Mouse (Mus musculus): ENCODE results near the gene Rcbtb2. TPM values are rescaled to one million over a fixed set of nuclear protein-coding genes. Genes with fewer than 3 reads are reported as not detected.
A peak's percentile ranks its signal among the peaks of the same experiment; 100 is the strongest.
"Not testable (repeated sequence)": the region's sequence is repeated elsewhere in the genome, so short reads cannot be mapped to it uniquely, and the experiment has no call there.

The Rcbtb2 gene
- polyA plus RNA-seq, 1 experiment, result 138 TPM

GRCm38 (mm10) chr14:73107371-73107770, 15.5 kb upstream of the Rcbtb2 start:
- peaks cover 6% of the 10 kb centered on the region for H3K4me1 ChIP-seq (ENCODE audit: control insufficient read depth, insufficient read depth, insufficient read length, low read length)
- no peak overlapping the region for H3K4me3 ChIP-seq (ENCODE audit: insufficient read depth, low read depth, low read length)
- no peak overlapping the region for H3K27ac ChIP-seq (replicated peaks; ENCODE audit: low read depth, low read length)

DNA sequence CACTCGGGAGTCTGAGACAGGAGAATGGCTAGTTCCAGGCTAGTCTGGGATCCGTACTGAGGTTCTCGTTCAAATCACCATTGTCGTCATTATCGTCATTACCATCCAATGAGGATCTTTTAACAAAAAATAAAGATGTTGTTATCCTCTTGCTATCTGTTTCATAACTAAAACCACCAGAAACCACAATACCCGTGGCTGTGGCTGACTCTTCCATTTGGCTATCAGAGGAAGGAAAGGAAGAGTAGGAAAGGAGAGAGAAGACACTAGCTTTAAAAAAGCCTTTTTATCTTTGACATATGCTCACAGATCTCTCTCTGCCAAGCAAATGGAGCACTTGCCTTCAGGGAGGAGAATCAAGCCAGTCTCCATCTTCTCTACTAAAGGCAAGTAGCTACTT, 14.9 kb upstream of the Rcbtb2 start:
- peaks cover 6% of the 10 kb centered on the region for H3K4me1 ChIP-seq (ENCODE audit: control insufficient read depth, insufficient read depth, insufficient read length, low read length)
- no peak overlapping the region for H3K27ac ChIP-seq (replicated peaks; ENCODE audit: low read depth, low read length)
- H3K4me3 ChIP-seq (ENCODE audit: insufficient read depth, low read depth, low read length), result no peak overlapping the region

DNA sequence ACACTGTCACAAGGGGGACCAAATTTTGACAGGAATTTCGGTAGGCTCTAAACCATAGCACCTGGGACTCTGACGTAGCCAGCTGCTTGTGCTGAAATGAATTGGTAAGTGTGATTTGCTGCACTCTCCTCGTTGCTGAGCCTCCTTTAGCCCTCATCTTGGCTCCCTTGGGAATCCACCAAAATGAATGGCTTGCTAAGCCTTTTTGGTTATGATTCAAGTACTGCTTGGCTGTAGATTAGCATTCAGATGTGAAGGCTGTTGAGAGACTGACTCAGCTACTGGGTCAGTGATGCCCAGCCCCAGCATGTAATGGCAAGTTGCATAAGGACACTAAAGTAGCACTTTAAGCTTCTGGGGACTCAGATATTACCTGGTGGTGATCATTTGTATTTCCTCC, 12.2 kb upstream of the Rcbtb2 start:
- Histone ChIP-seq H3K4me1 (ENCODE audit: control insufficient read depth, insufficient read depth, insufficient read length, low read length) (peaks cover 6% of the 10 kb centered on the region), H3K27ac (replicated peaks; ENCODE audit: low read depth, low read length) (no peak overlapping the region), H3K4me3 (ENCODE audit: insufficient read depth, low read depth, low read length) (no peak overlapping the region)

- H3K4me3 ChIP-seq (ENCODE audit: insufficient read depth, low read depth, low read length), result no peak overlapping the region
- no peak overlapping the region for H3K27ac ChIP-seq (replicated peaks; ENCODE audit: low read depth, low read length)
- H3K4me1 ChIP-seq (ENCODE audit: control insufficient read depth, insufficient read depth, insufficient read length, low read length), result peaks cover 6% of the 10 kb centered on the region
These were observed 11.7 kb upstream of the Rcbtb2 start for GRCm38 (mm10) chr14:73111091-73111490.

- no peak overlapping the region for H3K4me3 ChIP-seq (ENCODE audit: insufficient read depth, low read depth, low read length)
- no peak overlapping the region; the same call in 1 of the 2 replicates for H3K27ac ChIP-seq (replicated peaks; ENCODE audit: low read depth, low read length)
- peaks cover 4% of the 10 kb centered on the region; the same call in 1 of the 2 replicates for H3K4me1 ChIP-seq (ENCODE audit: control insufficient read depth, insufficient read depth, insufficient read length, low read length)
These were observed 10.5 kb upstream of the Rcbtb2 start for GRCm38 (mm10) chr14:73112186-73112840.

DNA sequence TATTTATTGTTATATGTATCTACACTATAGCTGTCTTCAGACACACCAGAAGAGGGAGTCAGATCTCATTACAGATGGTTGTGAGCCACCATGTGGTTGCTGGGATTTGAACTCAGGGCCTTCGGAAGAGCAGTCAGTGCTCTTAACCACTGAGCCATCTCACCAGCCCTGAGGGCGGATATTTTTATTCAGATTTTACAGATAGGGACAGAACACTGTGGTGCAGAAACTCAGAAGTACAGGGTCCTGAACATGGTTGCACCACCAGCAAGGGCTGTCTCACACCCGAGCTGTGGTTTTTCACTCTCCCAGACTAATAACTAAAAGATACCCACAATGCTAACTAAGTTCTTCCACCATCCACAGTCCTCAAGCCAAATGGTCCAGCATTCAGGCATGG, 7.9 kb upstream of the Rcbtb2 start:
- H3K27ac ChIP-seq (replicated peaks; ENCODE audit: low read depth, low read length); H3K4me3 ChIP-seq (ENCODE audit: insufficient read depth, low read depth, low read length): not testable (repeated sequence)
- H3K4me1 ChIP-seq (ENCODE audit: control insufficient read depth, insufficient read depth, insufficient read length, low read length), result peaks cover 12% of the 10 kb centered on the region; the same call in 1 of the 2 replicates

DNA sequence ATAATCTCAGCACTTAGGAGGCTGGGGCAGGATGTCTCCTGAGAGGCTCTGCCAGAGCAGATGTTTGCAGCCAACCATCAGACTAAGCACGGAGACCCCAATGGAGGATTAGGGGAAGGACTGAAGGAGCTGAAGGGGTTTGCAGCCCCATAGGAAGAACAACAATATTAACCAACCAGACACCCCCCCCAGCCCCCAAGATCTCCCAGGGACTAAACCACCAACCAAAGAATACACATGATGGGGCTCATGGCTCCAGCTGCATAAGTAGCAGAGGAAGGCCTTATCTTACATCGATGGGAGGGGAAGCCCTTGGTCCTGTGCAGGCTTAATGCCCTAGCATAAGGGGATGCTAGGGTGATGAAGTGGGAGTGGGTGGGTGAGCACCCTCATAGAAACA, 6.5 kb upstream of the Rcbtb2 start:
- H3K27ac ChIP-seq (replicated peaks; ENCODE audit: low read depth, low read length), result no peak overlapping the region
- no peak overlapping the region for H3K4me3 ChIP-seq (ENCODE audit: insufficient read depth, low read depth, low read length)
- peaks cover 9% of the 10 kb centered on the region; the same call in 1 of the 2 replicates for H3K4me1 ChIP-seq (ENCODE audit: control insufficient read depth, insufficient read depth, insufficient read length, low read length)

DNA sequence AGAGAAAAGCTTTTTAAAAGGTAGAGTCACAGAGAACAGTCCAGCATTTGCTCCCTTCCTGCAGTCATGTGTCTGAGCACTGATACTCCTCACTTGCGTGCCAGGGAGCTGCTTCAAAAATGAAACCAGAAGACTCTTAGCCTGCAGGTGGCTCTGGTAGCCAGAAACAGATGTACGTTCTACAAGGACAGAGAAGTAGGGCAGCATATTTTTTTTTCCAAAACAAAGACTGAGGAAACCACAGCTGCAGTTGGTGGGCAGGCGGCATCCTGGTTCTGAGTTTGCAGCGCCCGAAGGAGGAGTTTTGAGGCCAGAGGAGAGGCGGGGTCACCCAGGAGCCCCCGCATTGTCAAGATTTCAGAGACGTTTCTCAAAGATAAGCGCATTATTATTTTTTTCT, 5.9 kb upstream of the Rcbtb2 start:
- Histone ChIP-seq H3K4me3 (ENCODE audit: insufficient read depth, low read depth, low read length) (peak overlapping the region; percentile 24), H3K27ac (replicated peaks; ENCODE audit: low read depth, low read length) (0 out of 2 replicates have a peak overlapping the region, but pooled peaks have one; percentile 23), H3K4me1 (ENCODE audit: control insufficient read depth, insufficient read depth, insufficient read length, low read length) (peaks cover 9% of the 10 kb centered on the region; the same call in 1 of the 2 replicates)

GRCm38 (mm10) chr14:73117411-73118392, 5.1 kb upstream of the Rcbtb2 start:
- H3K27ac ChIP-seq (replicated peaks; ENCODE audit: low read depth, low read length), result 0 out of 2 replicates have a peak overlapping the region, but pooled peaks have one; percentile 23
- H3K4me3 ChIP-seq (ENCODE audit: insufficient read depth, low read depth, low read length), result no peak overlapping the region
- H3K4me1 ChIP-seq (ENCODE audit: control insufficient read depth, insufficient read depth, insufficient read length, low read length), result peaks cover 9% of the 10 kb centered on the region; the same call in 1 of the 2 replicates

- H3K27ac ChIP-seq (replicated peaks; ENCODE audit: low read depth, low read length), result no peak overlapping the region
- H3K4me1 ChIP-seq (ENCODE audit: control insufficient read depth, insufficient read depth, insufficient read length, low read length), result peaks cover 12% of the 10 kb centered on the region
- no peak overlapping the region for H3K4me3 ChIP-seq (ENCODE audit: insufficient read depth, low read depth, low read length)
These were observed 4.1 kb upstream of the Rcbtb2 start for GRCm38 (mm10) chr14:73118482-73119347.

DNA sequence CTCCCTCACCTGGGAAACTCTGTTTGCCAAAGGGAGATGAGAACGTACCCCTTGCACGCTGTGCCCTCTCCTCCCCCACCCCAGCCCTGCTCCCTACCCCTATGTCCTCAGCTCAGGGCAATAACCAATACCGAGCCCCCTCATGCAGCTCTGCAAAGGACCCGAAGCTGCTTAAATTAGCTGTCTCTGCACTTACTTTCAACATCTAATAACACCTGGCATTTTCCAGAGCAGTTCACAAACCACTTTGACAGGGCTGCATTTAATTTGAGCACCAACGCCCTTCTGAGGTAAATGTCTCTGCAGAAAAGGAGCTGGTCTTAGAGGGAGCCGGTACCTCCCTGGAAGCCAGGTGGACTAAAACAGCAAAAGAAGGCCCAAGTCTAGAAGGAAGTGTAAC, 3.4 kb upstream of the Rcbtb2 start:
- Histone ChIP-seq H3K4me3 (ENCODE audit: insufficient read depth, low read depth, low read length) (no peak overlapping the region), H3K4me1 (ENCODE audit: control insufficient read depth, insufficient read depth, insufficient read length, low read length) (peaks cover 17% of the 10 kb centered on the region), H3K27ac (replicated peaks; ENCODE audit: low read depth, low read length) (no peak overlapping the region)

DNA sequence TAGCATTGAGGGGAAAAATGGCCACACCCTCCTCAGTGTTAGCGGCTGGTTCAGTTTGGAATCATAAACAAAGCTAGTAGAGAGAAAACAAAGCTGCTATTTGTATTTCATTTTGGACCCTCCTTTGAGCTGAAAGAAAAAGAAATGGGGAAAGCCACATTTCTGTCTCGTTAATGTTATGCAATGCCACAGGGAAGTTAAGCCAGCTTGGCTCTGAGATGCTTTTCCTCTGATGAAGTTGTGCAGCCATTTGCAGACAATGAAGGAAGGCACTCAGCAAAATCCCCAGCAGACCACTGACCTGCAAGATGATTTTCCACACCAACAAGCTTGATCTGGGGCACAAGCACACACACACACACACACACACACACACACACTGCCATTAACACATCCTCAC, 2.9 kb upstream of the Rcbtb2 start:
- 0 out of 2 replicates have a peak overlapping the region, but pooled peaks have one; percentile 4 for H3K27ac ChIP-seq (replicated peaks; ENCODE audit: low read depth, low read length)
- H3K4me3 ChIP-seq (ENCODE audit: insufficient read depth, low read depth, low read length), result no peak overlapping the region
- peaks cover 17% of the 10 kb centered on the region for H3K4me1 ChIP-seq (ENCODE audit: control insufficient read depth, insufficient read depth, insufficient read length, low read length)

DNA sequence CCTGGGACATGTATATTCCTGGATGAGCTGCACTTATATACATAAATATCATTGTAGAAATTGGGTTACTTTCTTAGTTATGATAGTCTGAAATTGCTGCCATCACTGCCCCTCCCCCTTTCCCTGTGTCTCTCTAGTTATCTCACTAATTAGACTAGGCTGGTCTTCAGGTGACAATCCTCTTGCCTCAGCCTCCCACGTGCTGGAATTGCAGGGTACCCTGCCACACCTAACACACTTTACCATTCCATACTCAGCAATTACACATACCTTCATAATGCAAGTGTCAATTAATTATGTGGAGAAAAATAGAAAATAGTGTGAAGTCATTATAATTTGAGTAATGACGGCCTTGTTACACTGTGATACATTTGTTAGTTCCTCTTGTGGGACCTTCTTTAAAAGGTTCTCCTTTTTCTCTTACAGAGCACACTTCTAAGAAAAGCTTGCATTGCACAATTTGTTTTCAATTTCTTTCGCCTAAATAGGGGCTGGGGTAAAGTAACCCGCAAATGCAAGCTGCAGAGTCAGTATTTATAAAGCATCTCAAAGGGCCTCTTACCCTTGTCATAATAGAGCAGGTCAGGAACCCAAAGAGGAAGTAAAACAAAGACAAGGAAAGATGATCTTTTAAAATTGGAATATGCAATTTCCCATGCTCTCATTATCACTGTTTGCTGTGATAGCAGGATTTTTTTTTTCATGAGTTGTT, 470 bp upstream of the Rcbtb2 start:
- Histone ChIP-seq H3K4me1 (ENCODE audit: control insufficient read depth, insufficient read depth, insufficient read length, low read length) (peaks cover 17% of the 10 kb centered on the region), H3K4me3 (ENCODE audit: insufficient read depth, low read depth, low read length) (no peak overlapping the region), H3K27ac (replicated peaks; ENCODE audit: low read depth, low read length) (no peak overlapping the region; the same call in 1 of the 2 replicates)

DNA sequence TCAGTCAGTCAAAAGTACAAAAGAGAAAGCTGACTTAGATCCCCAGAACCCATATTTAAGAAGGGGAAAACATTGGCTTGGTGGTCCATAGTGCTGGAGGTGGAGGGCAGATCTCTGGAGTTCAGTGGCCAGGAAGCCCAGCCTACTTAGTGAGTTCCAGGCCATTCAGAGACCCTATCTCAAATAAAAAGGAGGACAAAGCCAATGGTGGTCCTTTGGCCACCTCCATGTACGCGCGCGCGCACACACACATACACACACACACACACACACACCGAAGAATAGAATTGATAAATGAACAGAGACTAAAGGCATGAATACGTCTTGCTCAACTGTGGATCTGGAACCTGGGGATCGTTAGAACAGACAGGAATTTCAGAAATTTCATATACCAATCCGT, 544 bp downstream of the Rcbtb2 start:
- no peak overlapping the region for H3K4me3 ChIP-seq (ENCODE audit: insufficient read depth, low read depth, low read length)
- H3K27ac ChIP-seq (replicated peaks; ENCODE audit: low read depth, low read length), result peak overlapping the region; percentile 46
- H3K4me1 ChIP-seq (ENCODE audit: control insufficient read depth, insufficient read depth, insufficient read length, low read length), result peaks cover 15% of the 10 kb centered on the region

Measured in brown adipose tissue, adult 24 weeks (tissue).